ENCODE assay signal across 10 mouse cellular contexts in the genomic region with DNA sequence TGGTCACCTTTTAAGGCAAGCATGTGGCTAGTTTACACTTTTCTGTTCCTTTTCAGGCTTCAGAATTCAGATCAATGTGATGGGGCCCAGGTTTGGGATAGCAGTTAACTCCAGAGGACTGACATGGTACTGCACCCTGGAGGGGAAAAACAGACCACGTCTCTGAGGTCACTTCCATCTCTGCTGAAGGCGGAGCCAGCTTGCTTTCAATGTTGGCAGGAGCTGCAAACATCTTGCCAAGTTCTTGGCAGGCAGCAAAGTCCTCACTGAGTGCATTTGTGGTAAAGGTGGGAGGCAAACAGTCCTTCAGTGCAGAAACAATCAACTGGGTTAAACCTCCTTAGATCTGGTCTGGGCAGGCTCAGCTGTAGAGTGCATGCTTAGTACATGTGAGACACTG. TPM values are rescaled to one million over a fixed set of nuclear protein-coding genes. Genes with fewer than 3 reads are reported as not detected.
DNase-seq lines count a peak whose midpoint lies in the region; ATAC-seq lines count a peak whose summit lies in the region.
"Had no signal": no experiment of that assay in that cellular context is flagged by ENCODE, and none has a peak within 500 bp of the region (broad histone marks: within the 10 kb centered on the region; RNA-seq: fewer than 3 reads in every experiment).

No protein-coding gene starts in this region.

- H3K9me3 ChIP-seq in hindbrain, embryonic 14.5 days (ENCODE audit: control insufficient read depth, low read length) = no peaks in the 10 kb centered on the region
- no peaks in the 10 kb centered on the region for H3K9me3 ChIP-seq in midbrain, embryonic 10.5 days (replicated peaks)
- H3K9me3 ChIP-seq: megakaryocyte, embryonic 14.5 days had no signal

- 84% methylated on average over 2 of the region's 2 CpGs for WGBS in hindbrain, embryonic 14.5 days
- WGBS in midbrain, embryonic 10.5 days = 86% methylated on average over 2 of the region's 2 CpGs

- no peaks in the 10 kb centered on the region for H3K4me1 ChIP-seq in hindbrain, embryonic 14.5 days (replicated peaks; ENCODE audit: control insufficient read depth, insufficient read depth, low read length)
- H3K4me1 ChIP-seq in midbrain, embryonic 10.5 days = no peaks in the 10 kb centered on the region

- H3K4me2 ChIP-seq in hindbrain, embryonic 14.5 days (replicated peaks) = no peak overlapping the region

- H3K9ac ChIP-seq in hindbrain, embryonic 14.5 days = no peak overlapping the region

- H3K27me3 ChIP-seq in hindbrain, embryonic 14.5 days (ENCODE audit: control insufficient read depth, insufficient read depth, low read length) = no peaks in the 10 kb centered on the region
- no peaks in the 10 kb centered on the region for H3K27me3 ChIP-seq in midbrain, embryonic 10.5 days (ENCODE audit: low read depth, poor library complexity, severe bottlenecking)

- no peak for ATAC-seq in hindbrain, embryonic 14.5 days (ENCODE audit: low FRiP score)

- intact Hi-C loops in heart, postnatal 36 days (cut with DNase I) = no loop called here

- DNase-seq in kidney, adult 11 months = peak; percentile 31
- DNase-seq in kidney, postnatal 10 days = no peak
- peak; percentile 26 for DNase-seq in CD4-positive helper T cell, adult 2 months (ENCODE audit: low read depth, low spot score)
- DNase-seq in NIH3T3 (ENCODE audit: low read depth) = peak; percentile 20
- peak; percentile 32 to 46 for DNase-seq in heart, postnatal 36 days
- no peak for DNase-seq in urinary bladder, postnatal 14 days (ENCODE audit: low spot score)
- DNase-seq in hindbrain, embryonic 14.5 days (ENCODE audit: low spot score) = no peak
- no peak for DNase-seq in midbrain, embryonic 10.5 days (ENCODE audit: low spot score)
- DNase-seq: cerebellum, adult 18-20 months had no signal

- H3K27ac ChIP-seq in hindbrain, embryonic 14.5 days = no peak overlapping the region
- no peak overlapping the region for H3K27ac ChIP-seq in midbrain, embryonic 10.5 days (replicated peaks)

- no peak overlapping the region for H3K4me3 ChIP-seq in hindbrain, embryonic 14.5 days (replicated peaks; ENCODE audit: low read length)
- H3K4me3 ChIP-seq in midbrain, embryonic 10.5 days = no peak overlapping the region
- H3K4me3 ChIP-seq: megakaryocyte, embryonic 14.5 days had no signal

- peaks cover 74% of the 10 kb centered on the region for H3K36me3 ChIP-seq in hindbrain, embryonic 14.5 days (replicated peaks; ENCODE audit: control insufficient read depth, insufficient read depth)
- peaks cover 84% of the 10 kb centered on the region for H3K36me3 ChIP-seq in midbrain, embryonic 10.5 days

RNA-seq across cellular contexts. Expression of gene Bod1, which starts 7.5 kb away (rescaled TPM):
- 100 to 1,000 TPM; 122 to 131 TPM for total RNA-seq in heart, postnatal 36 days (2021)
- polyA plus RNA-seq in hindbrain, embryonic 14.5 days (2014; fragmentation: Nextera tagmentation; extraction: Ambion mirVana) = 146 and 149 TPM in 2 replicates
- polyA plus RNA-seq in midbrain, embryonic 10.5 days (2016; fragmentation: Nextera tagmentation; extraction: Ambion mirVana) = 123 and 133 TPM in 2 replicates

Comparison
In these comparisons a context has a peak if more than half of its experiments do, and no peak if none do; other contexts are left out.
1. DNase-seq: peak in kidney, adult 11 months (single experiment), CD4-positive helper T cell, adult 2 months (single experiment), NIH3T3 (single experiment) and heart, postnatal 36 days (2 of 2); none in kidney, postnatal 10 days (single experiment), urinary bladder, postnatal 14 days (single experiment), hindbrain, embryonic 14.5 days (single experiment) and midbrain, embryonic 10.5 days (single experiment).